Mouse (Mus musculus): ENCODE data around the gene Ranbp17. TPM values are rescaled to one million over a fixed set of nuclear protein-coding genes. Genes with fewer than 3 reads are reported as not detected.

The Ranbp17 gene
- polyA plus RNA-seq, 1 experiment from 2014 or later, result 7.2 TPM

- peak; percentile 45; the same call in 1 of the 2 replicates for ATAC-seq
- Histone ChIP-seq H3K27me3 (ENCODE audit: control insufficient read depth, insufficient read depth, low read depth, low read length) (no peaks in the 10 kb centered on the region; the same call in 1 of the 2 replicates), H3K4me2 (ENCODE audit: low read length) (no peak overlapping the region; the same call in 1 of the 2 replicates), H3K4me1 (ENCODE audit: control insufficient read depth, insufficient read depth, low read length) (peaks cover 12% of the 10 kb centered on the region), H3K27ac (ENCODE audit: low read length) (no peak overlapping the region), H3K9me3 (replicated peaks; ENCODE audit: control insufficient read depth, low read length, poor library complexity, severe bottlenecking) (no peaks in the 10 kb centered on the region), H3K9ac (ENCODE audit: low read depth, low read length) (no peak overlapping the region), H3K4me3 (ENCODE audit: low read depth, low read length) (no peak overlapping the region), H3K36me3 (ENCODE audit: control insufficient read depth, insufficient read depth, low read length) (no peaks in the 10 kb centered on the region)
- WGBS, result 27% methylated on average over 8 of the region's 8 CpGs
Measured at GRCm38 (mm10) chr11:33300859-33301258, 212.7 kb downstream of the Ranbp17 start.

- Histone ChIP-seq H3K27me3 (ENCODE audit: control insufficient read depth, insufficient read depth, low read depth, low read length) (no peaks in the 10 kb centered on the region; the same call in 1 of the 2 replicates), H3K9ac (ENCODE audit: low read depth, low read length) (no peak overlapping the region), H3K4me1 (ENCODE audit: control insufficient read depth, insufficient read depth, low read length) (peaks cover 12% of the 10 kb centered on the region), H3K4me3 (ENCODE audit: low read depth, low read length) (no peak overlapping the region), H3K27ac (ENCODE audit: low read length) (no peak overlapping the region), H3K4me2 (ENCODE audit: low read length) (no peak overlapping the region), H3K9me3 (replicated peaks; ENCODE audit: control insufficient read depth, low read length, poor library complexity, severe bottlenecking) (no peaks in the 10 kb centered on the region), H3K36me3 (ENCODE audit: control insufficient read depth, insufficient read depth, low read length) (no peaks in the 10 kb centered on the region)
- no peak for ATAC-seq
- 58% methylated on average over 11 of the region's 11 CpGs for WGBS
Measured at GRCm38 (mm10) chr11:33299371-33299770, 214.2 kb downstream of the Ranbp17 start.

GRCm38 (mm10) chr11:33297121-33297520 is 216.4 kb downstream of the Ranbp17 start:
- ATAC-seq, result 0 out of 2 replicates have a peak, but pooled peaks have one; percentile 68
- 37% methylated on average over 8 of the region's 8 CpGs for WGBS
- no peak overlapping the region for H3K27ac ChIP-seq (ENCODE audit: low read length)
- peaks cover 12% of the 10 kb centered on the region for H3K4me1 ChIP-seq (ENCODE audit: control insufficient read depth, insufficient read depth, low read length)
- no peak overlapping the region for H3K9ac ChIP-seq (ENCODE audit: low read depth, low read length)
- no peaks in the 10 kb centered on the region for H3K36me3 ChIP-seq (ENCODE audit: control insufficient read depth, insufficient read depth, low read length)
- no peak overlapping the region for H3K4me3 ChIP-seq (ENCODE audit: low read depth, low read length)
- no peaks in the 10 kb centered on the region for H3K9me3 ChIP-seq (replicated peaks; ENCODE audit: control insufficient read depth, low read length, poor library complexity, severe bottlenecking)
- H3K4me2 ChIP-seq (ENCODE audit: low read length), result no peak overlapping the region
- no peaks in the 10 kb centered on the region; the same call in 1 of the 2 replicates for H3K27me3 ChIP-seq (ENCODE audit: control insufficient read depth, insufficient read depth, low read depth, low read length)

GRCm38 (mm10) chr11:33295422-33295821 is 218.1 kb downstream of the Ranbp17 start:
- WGBS, result 51% methylated on average over 3 of the region's 3 CpGs
- Histone ChIP-seq H3K4me3 (ENCODE audit: low read depth, low read length) (no peak overlapping the region), H3K27ac (ENCODE audit: low read length) (no peak overlapping the region), H3K4me2 (ENCODE audit: low read length) (no peak overlapping the region), H3K9me3 (replicated peaks; ENCODE audit: control insufficient read depth, low read length, poor library complexity, severe bottlenecking) (no peaks in the 10 kb centered on the region), H3K9ac (ENCODE audit: low read depth, low read length) (no peak overlapping the region), H3K36me3 (ENCODE audit: control insufficient read depth, insufficient read depth, low read length) (no peaks in the 10 kb centered on the region), H3K4me1 (ENCODE audit: control insufficient read depth, insufficient read depth, low read length) (peaks cover 9% of the 10 kb centered on the region), H3K27me3 (ENCODE audit: control insufficient read depth, insufficient read depth, low read depth, low read length) (no peaks in the 10 kb centered on the region; the same call in 1 of the 2 replicates)
- no peak for ATAC-seq

- Histone ChIP-seq H3K9me3 (replicated peaks; ENCODE audit: control insufficient read depth, low read length, poor library complexity, severe bottlenecking) (no peaks in the 10 kb centered on the region), H3K27me3 (ENCODE audit: control insufficient read depth, insufficient read depth, low read depth, low read length) (no peaks in the 10 kb centered on the region; the same call in 1 of the 2 replicates), H3K27ac (ENCODE audit: low read length) (no peak overlapping the region), H3K36me3 (ENCODE audit: control insufficient read depth, insufficient read depth, low read length) (no peaks in the 10 kb centered on the region), H3K4me3 (ENCODE audit: low read depth, low read length) (no peak overlapping the region), H3K4me2 (ENCODE audit: low read length) (no peak overlapping the region), H3K4me1 (ENCODE audit: control insufficient read depth, insufficient read depth, low read length) (peaks cover 3% of the 10 kb centered on the region; the same call in 1 of the 2 replicates), H3K9ac (ENCODE audit: low read depth, low read length) (no peak overlapping the region)
- ATAC-seq, result no peak
- WGBS, result 78% methylated on average over 6 of the region's 6 CpGs
Measured at GRCm38 (mm10) chr11:33294063-33294462, 219.5 kb downstream of the Ranbp17 start.

- H3K36me3 ChIP-seq (ENCODE audit: control insufficient read depth, insufficient read depth, low read length), result no peaks in the 10 kb centered on the region
- H3K9me3 ChIP-seq (replicated peaks; ENCODE audit: control insufficient read depth, low read length, poor library complexity, severe bottlenecking), result no peaks in the 10 kb centered on the region
- H3K4me1 ChIP-seq (ENCODE audit: control insufficient read depth, insufficient read depth, low read length), result no peaks in the 10 kb centered on the region
- H3K27me3 ChIP-seq (ENCODE audit: control insufficient read depth, insufficient read depth, low read depth, low read length), result no peaks in the 10 kb centered on the region
- no peak for ATAC-seq
- no peak overlapping the region for H3K9ac ChIP-seq (ENCODE audit: low read depth, low read length)
- 93% methylated on average over 2 of the region's 2 CpGs for WGBS
- H3K27ac ChIP-seq (ENCODE audit: low read length), result no peak overlapping the region
- H3K4me3 ChIP-seq (ENCODE audit: low read depth, low read length), result no peak overlapping the region
- no peak overlapping the region for H3K4me2 ChIP-seq (ENCODE audit: low read length)
Measured at GRCm38 (mm10) chr11:33278571-33278970, 235.0 kb downstream of the Ranbp17 start.

- no peak within 1 kb of the TSS for H3K9ac ChIP-seq (ENCODE audit: low read depth, low read length)
- 99% methylated on average over 3 of the region's 3 CpGs for WGBS
- H3K36me3 ChIP-seq (ENCODE audit: control insufficient read depth, insufficient read depth, low read length), result no peaks in the 10 kb centered on the region
- no peak within 1 kb of the TSS for H3K4me2 ChIP-seq (ENCODE audit: low read length)
- no peak within 1 kb of the TSS for H3K4me3 ChIP-seq (ENCODE audit: low read depth, low read length)
- no peak within 1 kb of the TSS for H3K27ac ChIP-seq (ENCODE audit: low read length)
- no peaks in the 10 kb centered on the region for H3K27me3 ChIP-seq (ENCODE audit: control insufficient read depth, insufficient read depth, low read depth, low read length)
- no peaks in the 10 kb centered on the region for H3K4me1 ChIP-seq (ENCODE audit: control insufficient read depth, insufficient read depth, low read length)
- ATAC-seq, result no peak
- no peaks in the 10 kb centered on the region for H3K9me3 ChIP-seq (replicated peaks; ENCODE audit: control insufficient read depth, low read length, poor library complexity, severe bottlenecking)
Measured at GRCm38 (mm10) chr11:33276637-33277036, 236.9 kb downstream of the Ranbp17 start, which contains the start of gene Gm12117. Gm12117 (minus strand) TSS chr11:33276737.

GRCm38 (mm10) chr11:33274816-33275215 is 238.7 kb downstream of the Ranbp17 start:
- Histone ChIP-seq H3K4me3 (ENCODE audit: low read depth, low read length) (no peak overlapping the region), H3K4me1 (ENCODE audit: control insufficient read depth, insufficient read depth, low read length) (no peaks in the 10 kb centered on the region), H3K27me3 (ENCODE audit: control insufficient read depth, insufficient read depth, low read depth, low read length) (no peaks in the 10 kb centered on the region), H3K27ac (ENCODE audit: low read length) (no peak overlapping the region), H3K9ac (ENCODE audit: low read depth, low read length) (no peak overlapping the region), H3K4me2 (ENCODE audit: low read length) (no peak overlapping the region), H3K9me3 (replicated peaks; ENCODE audit: control insufficient read depth, low read length, poor library complexity, severe bottlenecking) (no peaks in the 10 kb centered on the region), H3K36me3 (ENCODE audit: control insufficient read depth, insufficient read depth, low read length) (no peaks in the 10 kb centered on the region)
- no peak for ATAC-seq
- WGBS, result 87% methylated on average over 3 of the region's 3 CpGs

- Histone ChIP-seq H3K4me3 (ENCODE audit: low read depth, low read length) (no peak overlapping the region), H3K9ac (ENCODE audit: low read depth, low read length) (no peak overlapping the region), H3K4me2 (ENCODE audit: low read length) (no peak overlapping the region), H3K27me3 (ENCODE audit: control insufficient read depth, insufficient read depth, low read depth, low read length) (no peaks in the 10 kb centered on the region), H3K36me3 (ENCODE audit: control insufficient read depth, insufficient read depth, low read length) (no peaks in the 10 kb centered on the region), H3K27ac (ENCODE audit: low read length) (no peak overlapping the region), H3K9me3 (replicated peaks; ENCODE audit: control insufficient read depth, low read length, poor library complexity, severe bottlenecking) (no peaks in the 10 kb centered on the region), H3K4me1 (ENCODE audit: control insufficient read depth, insufficient read depth, low read length) (no peaks in the 10 kb centered on the region)
- no peak for ATAC-seq
- 90% methylated on average over 1 of the region's 1 CpGs for WGBS
Measured at GRCm38 (mm10) chr11:33274294-33274693, 239.3 kb downstream of the Ranbp17 start.
